Mouse (Mus musculus) lung, postnatal 14 days (tissue): ENCODE data around the gene Zfp119b.
A peak's percentile ranks its signal among the peaks of the same experiment; 100 is the strongest.
"Not testable (repeated sequence)": the region's sequence is repeated elsewhere in the genome, so short reads cannot be mapped to it uniquely, and the experiment has no call there.

Experiments used
- DNase-seq: peaks from one replicate; pipeline ENCODE4 v3.0.0; 2021

Gene Zfp119b

GRCm38 (mm10) chr17:55957168-55957567 is 7.9 kb upstream of the Zfp119b start:
- peak; percentile 84 for DNase-seq

- no peak for DNase-seq
Measured at GRCm38 (mm10) chr17:55956591-55956990, 7.3 kb upstream of the Zfp119b start.

GRCm38 (mm10) chr17:55956129-55956528 is 6.8 kb upstream of the Zfp119b start:
- DNase-seq: peak; percentile 79

- no peak for DNase-seq
Measured at GRCm38 (mm10) chr17:55954229-55954628, 4.9 kb upstream of the Zfp119b start.

GRCm38 (mm10) chr17:55953751-55954150 is 4.5 kb upstream of the Zfp119b start:
- no peak for DNase-seq

- no peak for DNase-seq
Measured at GRCm38 (mm10) chr17:55952447-55953027, 3.2 kb upstream of the Zfp119b start, which contains the start of gene Ebi3. Ebi3 (plus strand) TSS chr17:55952640.

- DNase-seq: no peak
Measured at GRCm38 (mm10) chr17:55952041-55952440, 2.7 kb upstream of the Zfp119b start.

GRCm38 (mm10) chr17:55950601-55951000 is 1.3 kb upstream of the Zfp119b start:
- DNase-seq: no peak

- DNase-seq: no peak
Measured at GRCm38 (mm10) chr17:55948647-55949046, 653 bp downstream of the Zfp119b start.

GRCm38 (mm10) chr17:55945696-55946095 is 3.6 kb downstream of the Zfp119b start:
- no peak for DNase-seq

GRCm38 (mm10) chr17:55944866-55945682 is 4.2 kb downstream of the Zfp119b start:
- peak; percentile 92 for DNase-seq

- not testable (repeated sequence) for DNase-seq
Measured at GRCm38 (mm10) chr17:55944387-55944865, 4.9 kb downstream of the Zfp119b start.

GRCm38 (mm10) chr17:55933191-55933590 is 16.1 kb downstream of the Zfp119b start:
- DNase-seq: no peak

GRCm38 (mm10) chr17:55932635-55933034 is 16.7 kb downstream of the Zfp119b start:
- no peak for DNase-seq

GRCm38 (mm10) chr17:55931553-55932502 is 17.5 kb downstream of the Zfp119b start:
- peak; percentile 69 for DNase-seq

- DNase-seq: no peak
Measured at GRCm38 (mm10) chr17:55906669-55907068, 42.6 kb downstream of the Zfp119b start.

GRCm38 (mm10) chr17:55904131-55904530 is 45.2 kb downstream of the Zfp119b start:
- DNase-seq: no peak

GRCm38 (mm10) chr17:55903687-55904086 is 45.6 kb downstream of the Zfp119b start:
- DNase-seq: no peak

GRCm38 (mm10) chr17:55903087-55903486 is 46.2 kb downstream of the Zfp119b start:
- no peak for DNase-seq

- DNase-seq: peak; percentile 9
Measured at GRCm38 (mm10) chr17:55892406-55892955, 56.8 kb downstream of the Zfp119b start.
